Mouse (Mus musculus) bone marrow macrophage, adult 2 months (primary cell): ENCODE data around the gene Zfp768.
"Not testable (repeated sequence)": the region's sequence is repeated elsewhere in the genome, so short reads cannot be mapped to it uniquely, and the experiment has no call there.

Experiments
- CTCF ChIP-seq: IDR thresholded peaks from 2 replicates; pipeline ENCODE4 v1.5.1; 2012; ENCODE audit warnings: low read depth, mild to moderate bottlenecking, low read length, moderate library complexity
- POLR2A ChIP-seq: IDR thresholded peaks from 2 replicates; pipeline ENCODE4 v1.6.1; 2012; ENCODE audit warnings: mild to moderate bottlenecking, low read depth, low read length, borderline replicate concordance

DNA sequence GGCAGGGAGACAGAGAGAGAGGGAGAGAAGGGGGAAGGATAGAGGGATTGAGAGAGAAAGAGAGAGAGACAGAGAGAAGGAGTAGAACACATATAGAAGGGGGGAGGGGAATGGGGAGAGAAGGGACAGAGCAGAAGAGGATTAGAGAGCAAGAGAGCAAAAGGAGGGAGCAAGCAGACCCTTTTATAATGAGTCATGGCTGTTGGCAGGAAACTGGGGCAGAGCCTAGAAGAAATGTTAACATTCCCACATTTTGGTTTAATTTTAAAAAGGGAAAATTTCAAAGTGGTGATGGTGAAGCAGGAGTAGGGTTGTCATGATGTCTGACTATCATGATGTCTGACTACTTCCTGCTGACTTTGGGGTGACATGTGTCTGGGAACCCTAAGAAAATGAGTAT lies 42.8 kb upstream of the Zfp768 start:
- TF ChIP-seq CTCF, POLR2A: not testable (repeated sequence)
